Mouse (Mus musculus) heart, embryonic 11.5 days (tissue): Measurements from ENCODE around the gene Atp2c2. TPM values are rescaled to one million over a fixed set of nuclear protein-coding genes. Genes with fewer than 3 reads are reported as not detected.

Experiments
- ATAC-seq: fragments of 200-750 bp; cut with Nextera tagmentation; replicated peaks from 2 replicates; pipeline ENCODE4 v1.8.0; 2017; ENCODE audit warnings: moderate library complexity; ENCODE audit not compliant: insufficient number of reproducible peaks, low FRiP score, low TSS enrichment
- H3K27ac ChIP-seq: fragments of 300-500 bp; sonication (generic); 2 replicates; pipeline ENCODE4 v1.5.1; 2014; ENCODE audit warnings: mild to moderate bottlenecking, low read depth, low read length
- H3K27me3 ChIP-seq: fragments of 300-500 bp; sonication (generic); 2 replicates; pipeline ENCODE4 v1.6.1; 2014; ENCODE audit warnings: mild to moderate bottlenecking, low read length, mixed read lengths; ENCODE audit not compliant: control insufficient read depth, insufficient read depth
- H3K36me3 ChIP-seq: fragments of 300-500 bp; sonication (generic); 2 replicates; pipeline ENCODE4 v1.6.1; 2014; ENCODE audit warnings: mild to moderate bottlenecking, low read length, moderate library complexity, mixed read lengths; ENCODE audit not compliant: control insufficient read depth, insufficient read depth
- H3K4me1 ChIP-seq: fragments of 300-500 bp; sonication (generic); 2 replicates; pipeline ENCODE4 v1.6.1; 2014; ENCODE audit warnings: low read length; ENCODE audit not compliant: control insufficient read depth, insufficient read depth
- H3K4me2 ChIP-seq: fragments of 300-500 bp; sonication (generic); 2 replicates; pipeline ENCODE4 v1.6.1; 2014; ENCODE audit warnings: mild to moderate bottlenecking, moderate library complexity
- H3K4me3 ChIP-seq: fragments of 300-500 bp; sonication (generic); 2 replicates; pipeline ENCODE4 v1.5.1; 2014; ENCODE audit warnings: low read depth, low read length
- H3K9ac ChIP-seq: fragments of 300-500 bp; sonication (generic); 2 replicates; pipeline ENCODE4 v1.6.1; 2014; ENCODE audit warnings: mild to moderate bottlenecking, low read depth, low read length, moderate library complexity
- H3K9me3 ChIP-seq: fragments of 300-500 bp; sonication (generic); replicated peaks from 2 replicates; pipeline ENCODE4 v1.6.1; 2016; ENCODE audit warnings: low read length; ENCODE audit not compliant: control insufficient read depth
- WGBS: fragments of 180-500 bp; shearing (Covaris S2); extraction: QIAGEN DNeasy Blood & Tissue Kit; methylation state at CpG from one replicate; pipeline ENCODE4 v1.1.7; 2014; ENCODE audit not compliant: insufficient replicate concordance; 5-methylcytosine and 5-hydroxymethylcytosine counted together
- polyA plus RNA-seq: library from polyadenylated mRNA; unstranded; fragments of >200 nt; fragmentation: Nextera tagmentation; extraction: Ambion mirVana; gene quantifications from 2 replicates; pipeline ENCODE4 v1.2.1, GENCODE M21; 2014

The Atp2c2 gene
- polyA plus RNA-seq, 1 experiment from 2014 or later: 0.14 TPM

- 72% methylated on average over 2 of the region's 2 CpGs for whole genome bisulfite sequencing
Observed at GRCm38 (mm10) chr8:119798965-119799264, 99.1 kb downstream of the Atp2c2 start.

GRCm38 (mm10) chr8:119801168-119801567, 101.4 kb downstream of the Atp2c2 start:
- Histone ChIP-seq H3K36me3 (no peaks in the 10 kb centered on the region), H3K27ac (no peak overlapping the region), H3K4me2 (no peak overlapping the region), H3K4me3 (no peak overlapping the region), H3K27me3 (no peaks in the 10 kb centered on the region), H3K9me3 (no peaks in the 10 kb centered on the region), H3K4me1 (peaks cover 10% of the 10 kb centered on the region), H3K9ac (no peak overlapping the region)
- no peak for ATAC-seq
- WGBS: 19% methylated on average over 4 of the region's 4 CpGs

More at GRCm38 (mm10) chr8:119798965-119799264, 99.1 kb downstream of the Atp2c2 start:
- no peak overlapping the region for H3K9ac ChIP-seq
- H3K4me1 ChIP-seq: peaks cover 10% of the 10 kb centered on the region
- no peaks in the 10 kb centered on the region for H3K36me3 ChIP-seq
- no peak overlapping the region for H3K4me3 ChIP-seq
- H3K4me2 ChIP-seq: no peak overlapping the region; the same call in 1 of the 2 replicates
- H3K27ac ChIP-seq: no peak overlapping the region
- H3K9me3 ChIP-seq: no peaks in the 10 kb centered on the region
- H3K27me3 ChIP-seq: no peaks in the 10 kb centered on the region
- 0 out of 2 replicates have a peak, but pooled peaks have one; percentile 5 for ATAC-seq

- H3K9ac ChIP-seq: no peak overlapping the region
- no peaks in the 10 kb centered on the region for H3K27me3 ChIP-seq
- 89% methylated on average over 1 of the region's 1 CpGs for WGBS
- no peak for ATAC-seq
- no peaks in the 10 kb centered on the region for H3K9me3 ChIP-seq
- peaks cover 10% of the 10 kb centered on the region for H3K4me1 ChIP-seq
- H3K4me3 ChIP-seq: no peak overlapping the region
- H3K27ac ChIP-seq: no peak overlapping the region
- H3K36me3 ChIP-seq: no peaks in the 10 kb centered on the region
- H3K4me2 ChIP-seq: no peak overlapping the region
Observed at GRCm38 (mm10) chr8:119802592-119802991, 102.8 kb downstream of the Atp2c2 start.

- no peak for ATAC-seq
- Histone ChIP-seq H3K4me2 (no peak overlapping the region), H3K4me1 (no peaks in the 10 kb centered on the region), H3K27ac (no peak overlapping the region), H3K4me3 (no peak overlapping the region), H3K9ac (no peak overlapping the region), H3K9me3 (no peaks in the 10 kb centered on the region), H3K36me3 (no peaks in the 10 kb centered on the region; the same call in 1 of the 2 replicates), H3K27me3 (no peaks in the 10 kb centered on the region)
- 74% methylated on average over 8 of the region's 8 CpGs for WGBS
Observed at GRCm38 (mm10) chr8:119805275-119805674, 105.5 kb downstream of the Atp2c2 start.

GRCm38 (mm10) chr8:119806422-119807263, 106.8 kb downstream of the Atp2c2 start:
- no peak for ATAC-seq
- Histone ChIP-seq H3K4me2 (no peak overlapping the region), H3K4me1 (no peaks in the 10 kb centered on the region), H3K36me3 (no peaks in the 10 kb centered on the region; the same call in 1 of the 2 replicates), H3K9ac (no peak overlapping the region), H3K27ac (no peak overlapping the region), H3K4me3 (no peak overlapping the region), H3K27me3 (no peaks in the 10 kb centered on the region), H3K9me3 (no peaks in the 10 kb centered on the region)
- WGBS: 73% methylated on average over 14 of the region's 14 CpGs

Other genes with a start within 250 kb of the Atp2c2 start
- not detected in 2 replicates for gene Slc38a8, start 198.3 kb upstream of the Atp2c2 start, polyA plus RNA-seq
- 63.6 and 80.5 TPM in 2 replicates for gene Mbtps1, start 141.3 kb upstream of the Atp2c2 start, polyA plus RNA-seq
- gene Hsdl1, start 124.8 kb upstream of the Atp2c2 start, polyA plus RNA-seq: 36.3 and 37.3 TPM in 2 replicates
- gene Dnaaf1, start 124.8 kb upstream of the Atp2c2 start, polyA plus RNA-seq: 0.26 and 0.38 TPM in 2 replicates
- gene Taf1c, start 94.8 kb upstream of the Atp2c2 start, polyA plus RNA-seq: 7.1 and 8.0 TPM in 2 replicates
- gene Adad2, start 87.3 kb upstream of the Atp2c2 start, polyA plus RNA-seq: not detected in 2 replicates
- gene Kcng4, start 64.3 kb upstream of the Atp2c2 start, polyA plus RNA-seq: not detected in 2 replicates
- 2.1 and 2.3 TPM in 2 replicates for gene Wfdc1, start 33.6 kb upstream of the Atp2c2 start, polyA plus RNA-seq
- gene Tldc1, start 78.4 kb downstream of the Atp2c2 start, polyA plus RNA-seq: 10.2 and 12.9 TPM in 2 replicates
- gene Cotl1, start 140.5 kb downstream of the Atp2c2 start, polyA plus RNA-seq: 110 and 142 TPM in 2 replicates
- 8.6 and 8.9 TPM in 2 replicates for gene Klhl36, start 162.3 kb downstream of the Atp2c2 start, polyA plus RNA-seq
- gene Usp10, start 210.4 kb downstream of the Atp2c2 start, polyA plus RNA-seq: 99.2 and 104 TPM in 2 replicates
- 6.4 TPM in 1 of 2 replicates, not detected in the other for gene Gm20388, start 210.8 kb downstream of the Atp2c2 start, polyA plus RNA-seq